Mouse (Mus musculus) testis, adult 2 months (tissue): ENCODE measurements at regions not wholly inside any gene's neighbourhood (a gene's known extent, or its start where the extent isn't known, plus 50 kb on each side); places are given as distances from the start of the nearest gene placed in this dataset.

Experiments used
- CTCF ChIP-seq: fragments of 200-500 bp; IDR thresholded peaks from 2 replicates; pipeline ENCODE4 v1.5.1; 2012; ENCODE audit warnings: low read depth, mild to moderate bottlenecking, inconsistent platforms, low read length, moderate library complexity; ENCODE audit not compliant: control insufficient read depth, insufficient read depth, insufficient replicate concordance
- POLR2A ChIP-seq: fragments of 200-500 bp; IDR thresholded peaks from 2 replicates; pipeline ENCODE4 v1.6.1; 2012; ENCODE audit warnings: low read depth, mild to moderate bottlenecking, inconsistent platforms, low read length, moderate library complexity; ENCODE audit not compliant: control insufficient read depth

GRCm38 (mm10) chr1:83831900-83832535 lies 424.0 kb upstream of the Sphkap start:
- TF ChIP-seq CTCF, result no peak
- TF ChIP-seq POLR2A, result no peak
